Mouse (Mus musculus) testis, postnatal 14 days (tissue): ENCODE measurements around the gene Foxp1.

Experiments
- DNase-seq: peaks from one replicate; pipeline ENCODE4 v3.0.0; 2021; ENCODE audit warnings: low spot score

Foxp1 gene

DNA sequence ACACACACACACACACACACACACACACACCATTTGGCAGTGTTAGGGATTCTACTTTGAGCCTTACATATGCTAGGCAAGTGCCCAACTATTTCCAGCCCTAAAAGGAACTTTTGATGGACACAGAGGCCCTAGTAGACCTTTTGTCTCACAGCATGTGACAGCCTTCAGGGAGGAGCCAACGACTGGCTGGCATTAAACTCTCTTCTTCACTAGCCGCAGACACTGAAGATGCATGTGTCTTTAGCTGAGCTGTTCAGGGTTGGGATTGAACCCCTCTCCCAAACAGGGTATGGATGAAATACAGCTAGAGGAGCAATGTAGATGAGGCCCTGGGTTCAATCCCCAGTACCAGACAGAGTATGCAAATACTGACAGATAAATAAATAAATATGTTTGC lies 428.7 kb downstream of the Foxp1 start:
- no peak for DNase-seq

DNA sequence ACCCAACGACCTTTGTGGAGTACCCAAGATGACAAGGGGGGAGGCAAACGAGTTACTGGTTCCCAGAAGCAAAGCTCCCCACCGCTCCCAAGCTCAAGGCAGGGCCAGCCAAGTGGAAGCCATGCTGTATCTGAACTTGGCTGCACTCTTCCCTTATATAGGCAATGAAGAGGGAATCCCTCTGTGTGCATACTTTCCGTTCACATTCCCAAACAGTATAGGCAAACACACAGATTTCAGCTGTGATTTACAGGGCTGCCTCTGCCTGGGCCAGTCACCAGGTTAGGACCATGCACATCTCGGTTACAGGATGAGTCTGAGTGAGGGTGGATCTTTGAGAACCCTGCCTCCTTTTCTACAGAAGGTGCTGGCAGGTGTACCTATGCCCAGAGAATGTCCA lies 429.3 kb downstream of the Foxp1 start:
- DNase-seq, result no peak

DNA sequence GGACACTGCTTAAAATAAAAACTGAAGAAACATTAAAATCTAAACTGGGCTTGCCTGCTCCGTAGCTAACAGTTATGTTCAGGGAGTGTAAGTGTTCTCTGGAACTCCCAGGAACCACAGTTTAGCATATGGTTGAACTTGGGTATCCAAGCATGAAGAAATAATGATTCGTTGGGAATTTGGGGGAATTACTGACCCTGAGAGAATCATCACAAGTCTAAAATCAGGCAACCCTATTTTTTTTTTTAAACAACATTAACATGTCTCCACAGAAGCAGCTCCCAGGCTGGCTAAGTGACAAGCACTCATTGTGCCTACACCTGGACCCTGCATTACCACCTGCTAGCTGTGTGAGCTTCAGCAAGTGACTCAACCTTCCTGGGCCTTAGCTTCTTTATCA lies 430.7 kb downstream of the Foxp1 start:
- DNase-seq, result no peak

- DNase-seq, result no peak
Measured at GRCm38 (mm10) chr6:99087598-99087997, 434.9 kb downstream of the Foxp1 start.

GRCm38 (mm10) chr6:99084956-99085355 lies 437.6 kb downstream of the Foxp1 start:
- DNase-seq, result no peak

DNA sequence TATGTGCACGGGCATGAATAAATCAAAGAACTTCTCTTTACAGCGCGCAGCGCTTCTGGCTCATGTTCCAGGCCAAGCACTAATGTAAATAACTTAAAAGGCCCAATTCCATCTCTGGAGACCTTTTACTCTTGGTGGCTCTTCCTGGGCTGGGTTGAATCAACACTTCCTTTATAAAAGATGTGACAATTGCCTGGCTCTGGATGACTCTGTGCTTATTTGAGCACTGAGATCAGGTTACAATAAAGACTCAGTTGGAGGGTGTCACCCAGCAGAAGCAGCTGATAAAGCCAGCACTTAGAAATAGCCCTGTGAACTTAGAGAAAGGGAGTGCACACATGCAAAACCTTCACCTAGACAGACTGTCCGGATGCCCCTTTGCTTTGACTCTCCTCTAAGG lies 441.3 kb downstream of the Foxp1 start:
- DNase-seq, result no peak

GRCm38 (mm10) chr6:99079041-99079835 lies 443.3 kb downstream of the Foxp1 start:
- no peak for DNase-seq

GRCm38 (mm10) chr6:99078089-99078488 lies 444.4 kb downstream of the Foxp1 start:
- no peak for DNase-seq

- no peak for DNase-seq
Measured at GRCm38 (mm10) chr6:99073303-99074271, 448.9 kb downstream of the Foxp1 start.

- no peak for DNase-seq
Measured at GRCm38 (mm10) chr6:99070710-99071109, 451.8 kb downstream of the Foxp1 start.

GRCm38 (mm10) chr6:99069726-99070125 lies 452.8 kb downstream of the Foxp1 start:
- DNase-seq, result no peak

GRCm38 (mm10) chr6:99065569-99066353 lies 456.8 kb downstream of the Foxp1 start:
- no peak for DNase-seq

DNA sequence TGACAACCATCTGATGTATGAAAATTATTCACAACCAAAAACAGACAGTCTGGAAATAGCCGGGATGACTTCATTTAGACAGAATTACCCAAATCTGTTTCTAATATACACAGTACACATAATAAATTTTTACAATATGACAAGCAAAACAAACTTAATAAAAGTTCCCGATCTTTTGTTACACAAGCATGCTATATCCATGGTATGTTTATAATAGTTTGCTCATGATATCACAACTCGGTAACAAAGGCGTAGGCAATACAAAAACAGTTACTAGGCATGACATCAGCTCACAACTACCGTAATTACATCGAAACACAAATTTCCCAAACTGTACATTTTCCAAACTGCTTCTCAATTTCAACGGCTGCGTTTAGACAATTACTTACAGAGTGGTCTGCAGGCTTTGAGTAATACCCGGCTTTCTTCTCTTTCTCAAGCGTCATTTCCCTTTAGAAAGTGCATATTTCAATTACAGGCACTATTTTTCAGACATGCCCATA lies 458.5 kb downstream of the Foxp1 start:
- DNase-seq, result no peak

- no peak for DNase-seq
Measured at GRCm38 (mm10) chr6:99062931-99063330, 459.6 kb downstream of the Foxp1 start.

DNA sequence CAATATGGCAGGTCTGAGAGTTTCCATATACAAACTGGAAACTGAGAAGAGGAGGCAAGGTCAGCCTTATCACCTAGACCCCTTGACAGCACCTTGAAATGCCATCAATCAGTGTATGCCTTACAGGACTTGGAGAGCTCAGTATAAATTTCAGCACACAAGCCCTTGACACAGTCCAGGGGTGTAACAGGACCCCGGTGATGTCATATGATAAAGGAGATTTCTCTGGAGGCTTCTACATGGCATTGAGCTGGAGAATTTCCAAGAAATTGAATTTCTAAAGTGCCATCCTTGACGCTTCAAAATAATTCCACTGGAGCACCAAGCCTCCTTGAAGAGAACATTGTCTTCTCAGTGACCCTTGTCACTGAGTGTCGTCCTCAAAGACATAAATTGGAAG lies 463.8 kb downstream of the Foxp1 start:
- DNase-seq, result no peak

DNA sequence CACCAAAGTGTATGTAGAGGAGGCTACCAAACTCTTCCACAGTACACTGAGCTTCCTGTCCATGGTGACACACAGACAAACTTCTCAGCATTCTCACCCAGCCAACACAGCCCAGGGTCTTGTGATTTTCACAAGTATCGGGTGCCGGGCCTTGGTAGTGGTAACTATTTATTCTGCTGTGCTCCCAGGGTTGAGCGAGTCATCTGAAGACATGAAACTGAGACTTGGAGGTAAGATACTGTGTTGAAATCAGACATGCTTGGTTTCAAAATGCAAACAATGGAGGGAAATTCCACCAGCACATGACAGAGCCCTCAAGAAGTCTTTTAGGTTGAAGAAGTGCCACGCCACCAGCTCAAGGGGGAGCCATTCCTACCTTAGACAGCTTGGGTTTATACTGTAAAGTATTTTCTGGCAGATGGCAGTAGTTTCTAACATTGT lies 465.4 kb downstream of the Foxp1 start:
- DNase-seq, result no peak

DNA sequence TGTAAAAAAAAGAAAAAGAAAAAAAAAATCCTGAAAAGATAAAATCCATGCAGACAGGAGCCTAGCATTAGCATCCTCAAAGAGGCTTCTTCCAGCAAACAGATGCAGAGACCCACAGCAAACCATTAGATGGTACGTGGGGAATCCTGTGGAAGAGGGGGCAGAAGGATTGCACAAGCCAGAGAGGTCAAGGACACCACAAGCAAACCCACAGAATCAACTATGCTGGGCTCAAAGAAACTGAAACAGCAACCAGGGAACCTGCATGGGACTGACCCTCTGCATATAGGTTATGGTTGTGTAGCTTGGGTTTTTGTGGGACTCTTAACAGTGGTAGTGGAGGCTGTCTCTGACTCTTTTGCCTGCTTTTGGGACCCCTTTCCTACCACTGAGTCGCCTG lies 466.1 kb downstream of the Foxp1 start:
- DNase-seq, result no peak

DNA sequence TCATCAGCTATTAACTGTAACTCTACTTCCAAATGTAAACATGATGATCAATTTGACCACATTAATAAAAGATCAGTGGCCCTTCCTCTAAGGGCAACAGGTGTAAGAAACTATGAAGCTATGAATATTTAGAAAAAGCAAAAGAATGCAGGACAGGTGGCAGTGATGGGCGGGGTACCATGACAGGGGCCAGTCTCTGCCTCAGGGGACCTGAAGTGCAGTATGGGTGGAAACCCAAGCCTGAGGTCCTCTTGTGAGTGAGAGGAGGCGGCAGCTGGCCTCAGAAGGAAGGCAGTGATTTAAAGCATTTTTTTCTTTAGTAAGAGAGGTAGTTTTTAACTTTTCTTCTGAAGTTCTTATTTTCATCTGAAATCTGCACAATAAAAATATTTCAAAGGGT lies 468.5 kb downstream of the Foxp1 start:
- no peak for DNase-seq

GRCm38 (mm10) chr6:99053111-99053510 lies 469.4 kb downstream of the Foxp1 start:
- DNase-seq, result no peak

- DNase-seq, result no peak
Measured at GRCm38 (mm10) chr6:99051724-99052123, 470.8 kb downstream of the Foxp1 start.

GRCm38 (mm10) chr6:99050288-99051006 lies 472.1 kb downstream of the Foxp1 start:
- DNase-seq, result no peak
